Mouse (Mus musculus) splenic B cell, adult 2 months (primary cell): ENCODE measurements around the gene Etnk1.

Experiments used
- DNase-seq: peaks from one replicate; pipeline ENCODE4 v3.0.0-alpha.2; 2011; ENCODE audit warnings: low read depth, low spot score
- H3K27me3 ChIP-seq: 2 replicates; pipeline ENCODE4 v1.6.1; 2012; ENCODE audit warnings: mild to moderate bottlenecking, low read length, moderate library complexity, mixed read lengths; ENCODE audit not compliant: control insufficient read depth, poor library complexity, insufficient read depth, severe bottlenecking
- H3K36me3 ChIP-seq: 2 replicates; pipeline ENCODE4 v1.6.1; 2012; ENCODE audit warnings: mild to moderate bottlenecking, low read length, moderate library complexity, mixed read lengths; ENCODE audit not compliant: control insufficient read depth, poor library complexity, insufficient read depth, severe bottlenecking

The Etnk1 gene

DNA sequence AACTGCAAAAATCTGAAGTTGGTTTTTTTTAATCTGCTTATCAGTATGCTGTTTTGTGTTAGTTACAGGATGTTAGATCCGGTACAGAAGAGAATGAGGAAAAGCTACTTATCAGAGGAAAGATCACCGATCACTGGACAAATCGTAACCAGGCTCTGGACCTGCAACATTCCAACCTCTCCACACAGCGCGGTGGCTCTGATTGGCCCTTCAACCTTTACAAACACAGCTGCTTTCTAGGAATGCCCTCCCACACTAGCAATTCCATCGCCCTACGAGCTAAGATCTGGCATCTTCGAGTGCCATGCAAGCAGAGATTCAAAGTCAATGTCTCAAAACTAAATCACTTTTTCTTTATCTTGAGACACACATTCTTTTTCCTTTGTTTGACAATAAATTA, 9.6 kb upstream of the Etnk1 start:
- no peaks in the 10 kb centered on the region for H3K27me3 ChIP-seq
- no peak for DNase-seq
- no peaks in the 10 kb centered on the region for H3K36me3 ChIP-seq

DNA sequence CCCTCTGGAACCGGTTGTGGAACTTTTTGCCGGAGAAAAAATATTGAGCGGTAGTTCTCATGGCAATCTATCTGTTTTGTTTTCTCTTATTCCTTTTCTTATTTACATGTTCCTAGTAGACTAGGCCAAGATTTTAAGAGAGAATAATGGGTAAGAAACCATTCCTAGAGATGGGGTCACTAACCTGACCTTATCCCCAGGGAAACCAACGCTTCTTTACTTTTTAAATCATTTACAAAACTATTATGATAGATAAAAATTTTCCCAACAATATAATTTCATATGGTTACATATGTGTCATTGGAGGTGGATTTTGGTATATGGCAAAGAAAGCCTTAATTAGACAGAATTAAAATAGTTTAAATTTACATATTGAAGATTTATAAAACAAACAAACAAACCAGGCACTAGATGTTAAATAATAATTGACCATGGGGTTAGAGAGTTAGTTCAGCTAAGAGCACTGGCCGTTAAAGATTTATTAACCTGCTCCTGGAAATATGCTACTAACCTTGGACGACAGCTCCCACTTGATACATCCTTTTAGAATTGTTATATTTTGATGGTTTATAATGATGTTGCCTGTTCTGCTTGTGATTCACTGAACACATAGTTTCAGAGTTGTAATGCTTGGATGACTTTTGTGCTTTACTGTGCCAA, 6.3 kb upstream of the Etnk1 start:
- Histone ChIP-seq H3K36me3 (no peaks in the 10 kb centered on the region), H3K27me3 (no peaks in the 10 kb centered on the region)
- no peak for DNase-seq

DNA sequence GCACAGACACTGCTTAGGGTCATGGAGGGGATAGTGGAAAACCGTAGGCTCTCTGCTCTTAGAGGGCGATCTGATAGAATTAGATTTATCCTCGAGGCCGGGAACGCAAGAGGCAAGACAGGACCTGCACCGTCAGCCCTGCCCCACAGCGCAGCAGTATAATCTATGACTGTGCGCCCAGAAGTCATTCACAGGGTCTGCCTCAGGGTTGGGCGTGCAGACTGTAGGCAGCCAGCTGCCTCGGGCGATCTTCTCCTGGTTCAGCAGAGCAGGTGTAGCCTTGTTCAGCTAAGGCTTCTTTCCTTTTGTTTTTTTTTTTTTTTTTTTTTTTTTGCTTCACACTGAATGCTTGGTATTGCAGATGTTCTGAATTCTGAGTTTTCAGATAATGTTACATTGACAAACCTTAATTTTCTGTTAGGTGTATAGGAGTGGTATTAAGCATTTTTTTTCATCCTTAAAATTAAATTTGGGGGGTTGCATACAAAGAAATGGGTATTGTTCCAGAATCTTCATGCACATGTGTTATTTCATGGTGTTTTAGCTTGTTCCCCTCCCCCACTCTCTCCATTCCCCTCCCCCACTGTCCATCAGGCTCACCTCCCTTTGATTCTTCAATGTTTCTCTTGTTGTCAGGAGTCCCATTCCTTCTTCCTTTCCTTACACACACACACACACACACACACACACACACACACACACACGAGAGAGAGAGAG, 4.7 kb upstream of the Etnk1 start:
- DNase-seq: no peak
- Histone ChIP-seq H3K36me3 (no peaks in the 10 kb centered on the region), H3K27me3 (no peaks in the 10 kb centered on the region)

DNA sequence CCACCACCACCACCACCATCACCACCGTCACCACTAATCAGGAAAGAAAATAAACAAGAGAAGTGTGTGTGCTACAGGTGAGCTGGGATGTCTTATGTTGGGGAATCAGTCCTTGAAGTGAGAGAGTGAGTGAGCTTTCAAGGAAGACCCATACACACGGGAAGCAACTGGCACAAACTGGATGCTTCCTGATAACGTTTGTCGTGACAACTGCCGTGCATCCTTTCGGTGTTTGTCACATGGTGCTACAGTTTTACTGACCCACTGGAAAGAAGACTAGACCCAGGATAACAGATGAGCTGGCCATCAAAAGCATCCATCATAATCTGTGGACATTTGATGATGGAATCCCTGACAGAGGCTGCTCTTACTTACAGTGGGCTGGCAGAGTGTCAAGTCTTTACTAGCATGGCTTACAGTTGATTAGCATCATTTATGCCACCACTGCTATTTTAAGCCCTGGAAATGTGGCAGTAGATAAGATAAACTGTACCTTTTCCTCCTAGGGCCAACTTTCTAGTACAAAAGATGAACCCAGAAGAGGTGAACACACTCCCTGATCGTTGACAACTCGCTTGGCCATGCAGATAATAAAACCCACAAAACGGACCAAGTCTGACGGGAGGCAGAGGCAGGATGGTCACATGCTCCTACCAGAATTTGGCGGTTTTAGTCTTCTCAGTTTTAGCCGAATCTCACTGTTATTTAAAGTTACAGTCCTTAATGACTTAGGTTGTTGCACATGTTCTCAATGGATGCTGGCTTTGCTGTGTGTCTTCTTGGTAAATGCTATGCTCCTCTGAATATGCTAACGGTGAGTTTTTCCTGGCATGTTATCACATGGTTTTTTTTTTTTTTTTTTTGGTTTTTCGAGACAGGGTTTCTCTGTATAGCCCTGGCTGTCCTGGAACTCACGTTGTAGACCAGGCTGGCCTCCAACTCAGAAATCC, 2.8 kb upstream of the Etnk1 start:
- H3K36me3 ChIP-seq: no peaks in the 10 kb centered on the region; the same call in 1 of the 2 replicates
- DNase-seq: no peak

DNA sequence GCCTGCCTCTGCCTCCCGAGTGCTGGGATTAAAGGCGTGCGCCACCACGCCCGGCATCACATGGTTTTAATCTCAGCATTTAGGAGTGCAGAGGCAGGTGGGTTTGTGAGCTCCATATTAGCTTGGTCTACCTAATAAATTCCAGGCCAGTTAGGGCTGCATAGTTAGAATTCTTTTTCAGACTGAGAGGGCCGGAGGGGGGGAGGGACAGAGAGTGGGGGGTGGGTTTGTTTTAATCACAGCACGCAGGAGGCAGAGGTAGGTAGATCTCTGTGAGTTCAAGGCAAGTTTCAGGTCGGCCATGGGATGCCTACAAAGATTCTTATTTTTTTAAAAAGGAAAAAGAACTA, 2.1 kb upstream of the Etnk1 start:
- H3K36me3 ChIP-seq: no peaks in the 10 kb centered on the region; the same call in 1 of the 2 replicates
- no peaks in the 10 kb centered on the region for H3K27me3 ChIP-seq
- no peak for DNase-seq

More for the DNA sequence above, 2.8 kb upstream of the Etnk1 start:
- H3K27me3 ChIP-seq: no peaks in the 10 kb centered on the region

DNA sequence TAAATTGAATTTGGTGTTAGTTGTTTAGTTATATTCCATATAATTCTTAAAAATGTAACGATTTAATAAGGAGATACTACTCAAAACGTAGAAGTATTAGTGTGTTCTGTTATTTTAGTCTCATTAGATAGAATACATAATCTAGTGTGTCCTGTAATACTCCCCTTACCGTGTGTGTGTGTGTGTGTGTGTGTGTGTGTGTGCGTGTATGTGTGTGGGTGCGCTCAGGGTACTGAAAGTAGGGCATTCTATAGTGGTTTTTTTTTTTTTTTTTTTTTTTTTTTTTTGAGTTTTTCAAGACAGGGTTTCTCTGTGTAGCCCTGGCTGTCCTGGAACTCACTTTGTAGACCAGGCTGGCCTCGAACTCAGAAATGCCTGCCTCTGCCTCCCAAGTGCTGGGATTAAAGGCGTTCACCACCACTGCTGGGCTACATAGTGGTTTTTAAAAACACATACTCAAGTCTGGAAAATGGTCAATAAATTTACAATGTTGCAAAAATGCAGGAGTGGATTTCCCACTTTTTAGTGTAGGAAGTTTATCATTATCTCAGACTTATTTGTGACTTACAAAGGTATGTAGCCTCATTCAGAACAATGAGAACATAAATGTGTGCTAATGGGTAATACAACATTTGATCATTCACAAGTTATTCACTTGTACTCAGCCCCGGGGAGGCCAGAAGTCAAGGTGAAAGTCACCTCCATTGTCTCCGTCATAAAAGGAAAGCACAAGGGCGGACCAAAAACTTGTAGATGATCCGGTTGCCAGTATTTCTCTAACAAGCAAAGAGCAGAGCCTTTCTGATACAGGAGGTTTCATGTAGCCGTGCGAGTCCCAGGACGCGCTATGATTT, 1.4 kb upstream of the Etnk1 start:
- no peak for DNase-seq
- no peaks in the 10 kb centered on the region for H3K27me3 ChIP-seq
- no peaks in the 10 kb centered on the region; the same call in 1 of the 2 replicates for H3K36me3 ChIP-seq

DNA sequence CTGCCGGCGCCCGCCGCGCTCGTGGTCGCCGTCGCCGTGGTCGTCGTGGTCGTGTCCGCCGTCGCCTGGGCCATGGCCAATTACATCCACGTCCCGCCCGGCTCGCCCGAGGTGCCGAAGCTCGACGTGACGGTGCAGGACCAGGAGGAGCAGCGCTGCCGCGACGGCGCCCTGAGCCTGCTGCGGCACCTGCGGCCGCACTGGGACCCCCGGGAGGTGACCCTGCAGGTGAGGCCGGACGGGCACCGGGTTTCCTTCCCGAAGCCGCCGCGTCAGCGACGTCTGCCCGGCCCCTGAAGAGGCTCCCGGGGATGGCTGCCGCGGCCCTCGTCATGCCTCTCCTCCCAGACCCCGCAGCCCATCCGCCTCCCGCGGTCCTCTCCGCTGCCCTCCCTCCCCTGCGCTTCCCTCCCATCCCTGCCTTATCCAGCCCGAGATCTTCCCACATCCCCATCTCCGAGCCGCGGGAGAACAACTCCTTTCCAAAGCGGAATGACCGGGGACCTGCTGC, 443 bp downstream of the Etnk1 start:
- H3K27me3 ChIP-seq: no peaks in the 10 kb centered on the region

DNA sequence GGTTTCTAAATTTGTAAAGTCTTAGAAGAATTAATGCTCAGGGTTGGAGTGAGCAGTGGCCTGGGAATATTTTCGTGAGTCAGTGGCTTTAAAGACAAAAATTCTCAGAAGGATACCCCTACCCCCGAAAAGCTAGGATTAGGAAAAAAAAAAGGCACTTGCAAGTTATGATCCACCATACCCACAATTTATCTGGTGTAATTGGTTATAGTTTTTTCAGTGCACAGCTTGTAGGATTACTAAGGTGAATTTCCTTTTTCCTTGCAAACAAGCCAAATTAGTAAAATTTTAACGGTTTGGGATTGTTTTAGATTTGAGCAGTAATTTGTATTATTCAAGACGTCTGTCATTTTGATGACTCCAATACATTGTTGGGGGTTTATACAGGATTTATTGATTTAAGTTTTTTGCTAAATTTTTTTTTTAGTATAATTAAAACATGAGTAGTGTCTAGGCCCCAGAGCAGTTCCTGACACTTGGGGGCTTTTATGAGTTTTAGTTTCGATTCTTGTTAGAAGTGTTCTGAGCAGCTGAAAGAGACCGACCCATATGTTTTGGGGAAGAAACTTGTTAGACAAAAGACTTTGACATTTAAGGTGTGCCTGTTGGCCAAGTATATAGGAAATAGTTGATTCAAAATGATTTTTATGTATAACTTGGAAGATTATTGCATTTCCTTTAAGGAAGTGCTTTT, 1.1 kb downstream of the Etnk1 start:
- DNase-seq: peak; percentile 67
- Histone ChIP-seq H3K27me3 (no peaks in the 10 kb centered on the region), H3K36me3 (peaks cover 3% of the 10 kb centered on the region; the same call in 1 of the 2 replicates)

More for the DNA sequence above, 443 bp downstream of the Etnk1 start:
- H3K36me3 ChIP-seq: peaks cover 3% of the 10 kb centered on the region; the same call in 1 of the 2 replicates
- DNase-seq: no peak

DNA sequence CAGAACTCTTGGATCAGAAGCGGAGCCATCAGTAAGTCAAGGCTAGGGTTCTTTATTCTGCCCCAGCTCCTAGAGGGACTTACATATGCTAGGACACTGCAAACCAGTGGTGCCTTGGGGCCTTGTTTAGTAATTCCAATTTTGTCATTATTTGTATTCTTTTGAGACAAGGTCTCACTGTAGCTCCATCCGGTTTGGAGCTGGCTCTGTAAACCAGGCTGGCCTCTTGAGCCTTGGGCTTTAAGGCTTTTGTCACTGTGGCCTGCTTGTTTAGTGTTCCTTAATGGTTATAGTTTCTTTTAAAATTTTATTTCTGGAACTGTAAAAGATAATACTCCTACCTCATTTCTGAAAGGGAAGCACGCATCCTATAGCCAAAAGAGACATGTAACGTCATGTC, 2.4 kb downstream of the Etnk1 start:
- Histone ChIP-seq H3K36me3 (peaks cover 3% of the 10 kb centered on the region; the same call in 1 of the 2 replicates), H3K27me3 (no peaks in the 10 kb centered on the region)
- DNase-seq: no peak

DNA sequence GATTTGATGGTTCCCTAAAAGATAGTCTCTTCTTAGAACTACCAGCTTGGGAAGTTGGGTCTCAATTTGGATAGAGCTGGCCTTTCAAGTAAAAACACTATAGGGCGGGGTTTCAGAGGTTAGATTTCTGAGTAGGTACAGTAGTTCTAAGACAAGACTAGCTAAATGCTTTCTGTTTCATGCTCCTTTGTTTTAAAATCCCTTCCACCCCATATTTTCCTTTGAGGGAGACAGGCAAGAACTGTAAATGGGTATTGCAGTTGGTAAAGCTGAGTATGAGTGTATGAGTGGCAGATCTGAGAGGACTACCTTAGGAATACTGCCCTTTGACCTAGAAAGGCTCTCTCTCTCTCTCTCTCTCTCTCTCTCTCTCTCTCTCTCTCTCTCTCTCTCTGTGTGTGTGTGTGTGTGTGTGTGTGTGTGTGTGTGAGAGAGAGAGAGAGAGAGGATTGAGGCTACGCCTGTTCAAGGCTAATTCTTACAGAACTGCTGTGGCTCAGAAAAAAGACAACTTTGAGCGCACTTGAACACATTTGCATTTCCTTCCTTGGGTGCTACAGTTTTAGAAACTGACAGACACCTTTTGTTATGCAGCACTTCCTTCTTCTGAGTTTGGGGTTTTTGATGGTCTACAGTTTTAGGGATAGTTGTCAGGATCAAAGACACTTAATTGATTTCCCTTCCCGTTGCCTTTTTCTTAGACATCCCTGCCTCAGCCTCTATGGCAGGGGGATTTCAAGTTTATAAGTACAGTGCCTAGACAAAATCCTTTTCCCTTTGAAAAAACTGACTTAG, 3.3 kb downstream of the Etnk1 start:
- no peaks in the 10 kb centered on the region for H3K27me3 ChIP-seq
- DNase-seq: peak; percentile 75
- H3K36me3 ChIP-seq: peaks cover 3% of the 10 kb centered on the region; the same call in 1 of the 2 replicates

DNA sequence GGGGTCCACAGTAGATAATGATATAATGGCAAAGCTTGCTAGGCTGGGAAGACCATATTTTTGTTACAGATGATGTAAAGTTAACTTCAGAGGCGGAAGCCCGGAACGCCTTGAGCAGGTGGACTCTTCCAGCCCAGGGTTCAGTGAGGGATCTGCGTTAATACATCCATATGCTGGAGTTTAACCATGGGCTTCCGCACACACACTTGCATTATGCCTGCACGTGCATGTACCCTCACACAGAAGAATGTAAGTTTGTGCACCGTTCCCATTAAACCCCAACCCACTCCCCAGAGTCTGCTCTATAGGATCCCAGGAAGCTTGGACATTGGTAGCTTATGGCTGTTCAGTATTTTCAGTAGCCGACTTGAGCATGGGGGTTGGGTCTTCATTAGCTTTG, 4.0 kb downstream of the Etnk1 start:
- no peaks in the 10 kb centered on the region for H3K27me3 ChIP-seq
- DNase-seq: no peak
- peaks cover 3% of the 10 kb centered on the region; the same call in 1 of the 2 replicates for H3K36me3 ChIP-seq

DNA sequence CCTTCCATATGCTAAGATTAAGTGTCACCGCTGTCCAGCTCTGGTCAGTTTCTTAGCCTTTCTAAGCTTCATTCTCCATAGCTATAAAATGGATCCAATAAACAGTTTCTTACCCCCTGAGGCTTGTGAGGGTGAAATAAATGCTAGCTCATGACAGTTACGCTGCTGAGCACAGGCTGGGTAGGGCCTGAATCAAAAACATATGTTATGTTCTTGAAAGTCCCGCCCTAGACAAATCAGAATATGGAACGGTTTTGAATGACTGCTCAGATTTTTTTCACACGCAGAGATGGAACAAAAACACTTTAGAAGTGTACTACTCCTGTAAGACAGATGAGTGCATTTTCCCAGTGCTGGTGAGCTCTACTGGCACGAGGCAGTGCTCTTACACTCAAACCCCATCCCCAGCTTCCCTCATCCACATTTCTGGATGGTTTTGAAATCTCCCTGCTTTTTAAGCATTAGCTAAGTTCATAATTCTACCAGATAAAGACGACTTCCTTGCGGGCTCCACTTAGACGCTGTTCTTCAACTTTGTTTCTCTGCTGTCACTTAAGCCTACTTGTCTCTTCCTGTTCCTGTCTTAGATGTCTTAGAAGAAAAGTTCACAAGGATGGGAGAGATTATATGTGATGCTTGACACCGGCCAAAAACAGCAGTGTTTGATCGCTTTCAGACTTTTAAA, 4.9 kb downstream of the Etnk1 start:
- peaks cover 3% of the 10 kb centered on the region; the same call in 1 of the 2 replicates for H3K36me3 ChIP-seq
- peak; percentile 53 for DNase-seq
- H3K27me3 ChIP-seq: no peaks in the 10 kb centered on the region
